ENCODE assay signal across 30 mouse cellular contexts in the genomic region with DNA sequence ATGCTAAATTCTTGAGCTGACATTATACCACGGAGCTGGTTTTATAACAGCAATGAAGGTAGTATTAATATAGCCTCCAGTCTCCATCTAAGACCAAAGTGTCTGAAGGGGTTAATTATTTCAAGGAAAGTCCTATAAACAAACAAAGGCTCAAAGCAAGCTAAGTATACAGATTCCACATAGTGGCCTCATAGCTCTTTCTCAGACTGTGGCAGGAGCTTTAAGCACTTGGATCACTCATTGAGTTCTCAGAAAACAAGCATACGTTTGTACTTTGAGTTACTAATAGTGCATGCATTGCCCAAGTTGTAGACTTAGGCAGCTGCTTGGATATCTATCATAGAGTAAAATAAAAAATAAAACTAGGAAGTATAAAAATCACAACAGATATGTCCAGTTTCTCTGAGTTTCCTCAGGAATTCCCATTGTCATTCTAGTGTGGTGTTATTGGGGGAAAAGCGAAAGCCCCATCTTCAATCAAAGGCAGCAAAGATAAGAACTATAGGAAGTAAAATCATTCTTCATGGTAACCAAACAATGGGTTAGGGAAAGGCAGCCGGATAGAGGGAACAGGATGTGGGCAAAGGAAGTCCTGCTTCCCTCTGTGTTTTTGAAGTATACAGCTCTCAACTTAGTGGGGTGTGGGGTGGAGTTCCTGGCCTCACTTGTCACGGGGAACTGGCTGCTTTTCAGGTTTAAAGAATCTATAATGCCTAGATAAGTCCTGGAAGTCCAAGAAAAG. TPM values are rescaled to one million over a fixed set of nuclear protein-coding genes. Genes with fewer than 3 reads are reported as not detected.
DNase-seq lines count a peak whose midpoint lies in the region; ATAC-seq lines count a peak whose summit lies in the region.
"Had no signal": no experiment of that assay in that cellular context is flagged by ENCODE, and none has a peak within 500 bp of the region (broad histone marks: within the 10 kb centered on the region; RNA-seq: fewer than 3 reads in every experiment).

No protein-coding gene starts in this region.

- ATAC-seq in heart, embryonic 11.5 days (replicated peaks; ENCODE audit: insufficient number of reproducible peaks, low FRiP score, low TSS enrichment): no peak
- ATAC-seq in kidney, embryonic 14.5 days (ENCODE audit: low FRiP score, low TSS enrichment): no peak
- ATAC-seq in liver, embryonic 16.5 days (ENCODE audit: low read depth): peak; percentile 51; the same call in 1 of the 2 replicates
- no peak for ATAC-seq in liver, embryonic 11.5 days (replicated peaks; ENCODE audit: low FRiP score)
- ATAC-seq: CD4-positive, CD25-positive, alpha-beta regulatory T cell, adult 4 months; forebrain, embryonic 14.5 days; intestine, postnatal 0 days had no signal

- no peak overlapping the region for H3K4me3 ChIP-seq in heart, embryonic 11.5 days (ENCODE audit: low read depth, low read length)
- no peak overlapping the region for H3K4me3 ChIP-seq in kidney, embryonic 14.5 days (ENCODE audit: low read length)
- no peak overlapping the region for H3K4me3 ChIP-seq in liver, embryonic 16.5 days (ENCODE audit: low read depth, low read length)
- no peak overlapping the region for H3K4me3 ChIP-seq in liver, embryonic 11.5 days (ENCODE audit: low read depth, low read length)
- no peak overlapping the region for H3K4me3 ChIP-seq in embryonic facial prominence, embryonic 10.5 days
- H3K4me3 ChIP-seq: embryonic facial prominence, embryonic 15.5 days; gastrocnemius, adult 2 months; hindbrain, embryonic 12.5 days; left cerebral cortex, adult 2 months had no signal

- no peak for DNase-seq in heart, postnatal 4 days
- DNase-seq in kidney, postnatal 4 days: no peak
- no peak for DNase-seq in liver, embryonic 11.5 days (ENCODE audit: low spot score)
- DNase-seq in 416B (ENCODE audit: low read depth): peak; percentile 16
- DNase-seq in embryonic facial prominence, embryonic 10.5 days (ENCODE audit: low spot score): no peak
- DNase-seq: adrenal gland, postnatal 25 days; cerebellum, adult 8-10 months; cerebellum, postnatal 36 days; gastrocnemius, adult 2 months; midbrain, embryonic 14.5 days had no signal

- H3K27ac ChIP-seq in heart, embryonic 11.5 days (ENCODE audit: low read depth, low read length): peak overlapping the region; percentile 22; the same call in 1 of the 2 replicates
- H3K27ac ChIP-seq in kidney, embryonic 14.5 days (ENCODE audit: low read depth, low read length): peak overlapping the region; percentile 60
- H3K27ac ChIP-seq in liver, embryonic 16.5 days (ENCODE audit: low read length): no peak overlapping the region
- no peak overlapping the region; the same call in 1 of the 2 replicates for H3K27ac ChIP-seq in liver, embryonic 11.5 days (ENCODE audit: low read depth, low read length)
- no peak overlapping the region for H3K27ac ChIP-seq in embryonic facial prominence, embryonic 10.5 days (replicated peaks)
- H3K27ac ChIP-seq: embryonic facial prominence, embryonic 15.5 days; gastrocnemius, adult 2 months; hindbrain, embryonic 12.5 days; left cerebral cortex, adult 2 months had no signal

- WGBS in heart, embryonic 11.5 days (ENCODE audit: insufficient replicate concordance): 55% methylated on average over 5 of the region's 5 CpGs
- WGBS in kidney, embryonic 14.5 days: 42% methylated on average over 5 of the region's 5 CpGs
- 20% methylated on average over 5 of the region's 5 CpGs for WGBS in liver, embryonic 16.5 days (ENCODE audit: insufficient replicate concordance)
- 36% methylated on average over 5 of the region's 5 CpGs for WGBS in liver, embryonic 11.5 days
- WGBS in embryonic facial prominence, embryonic 10.5 days: 71% methylated on average over 5 of the region's 5 CpGs

- H3K4me1 ChIP-seq in heart, embryonic 11.5 days (ENCODE audit: control insufficient read depth, insufficient read depth, low read length): no peaks in the 10 kb centered on the region
- no peaks in the 10 kb centered on the region for H3K4me1 ChIP-seq in kidney, embryonic 14.5 days (ENCODE audit: control insufficient read depth, insufficient read depth, low read length)
- no peaks in the 10 kb centered on the region for H3K4me1 ChIP-seq in liver, embryonic 16.5 days (ENCODE audit: control insufficient read depth, low read depth, low read length)
- peaks cover 4% of the 10 kb centered on the region; the same call in 1 of the 2 replicates for H3K4me1 ChIP-seq in liver, embryonic 11.5 days (replicated peaks; ENCODE audit: control insufficient read depth, insufficient read depth, low read length)
- no peaks in the 10 kb centered on the region for H3K4me1 ChIP-seq in embryonic facial prominence, embryonic 10.5 days
- H3K4me1 ChIP-seq: embryonic facial prominence, embryonic 15.5 days; hindbrain, embryonic 12.5 days had no signal

- H3K9me3 ChIP-seq in heart, embryonic 11.5 days (replicated peaks; ENCODE audit: control insufficient read depth, low read length): no peaks in the 10 kb centered on the region
- no peaks in the 10 kb centered on the region for H3K9me3 ChIP-seq in kidney, embryonic 14.5 days (ENCODE audit: control insufficient read depth, low read length)
- H3K9me3 ChIP-seq in liver, embryonic 16.5 days (replicated peaks; ENCODE audit: control insufficient read depth, low read length): no peaks in the 10 kb centered on the region
- H3K9me3 ChIP-seq in liver, embryonic 11.5 days (ENCODE audit: control insufficient read depth, low read length): no peaks in the 10 kb centered on the region
- no peaks in the 10 kb centered on the region for H3K9me3 ChIP-seq in embryonic facial prominence, embryonic 10.5 days
- H3K9me3 ChIP-seq: embryonic facial prominence, embryonic 15.5 days; hindbrain, embryonic 12.5 days had no signal

- no peak overlapping the region for H3K9ac ChIP-seq in heart, embryonic 11.5 days (ENCODE audit: low read depth, low read length)
- H3K9ac ChIP-seq in kidney, embryonic 14.5 days (ENCODE audit: low read depth, low read length): no peak overlapping the region
- no peak overlapping the region for H3K9ac ChIP-seq in liver, embryonic 16.5 days (ENCODE audit: low read depth, low read length)
- H3K9ac ChIP-seq in liver, embryonic 11.5 days (ENCODE audit: low read depth, low read length): no peak overlapping the region
- H3K9ac ChIP-seq: embryonic facial prominence, embryonic 15.5 days; hindbrain, embryonic 12.5 days had no signal

- no peaks in the 10 kb centered on the region for H3K27me3 ChIP-seq in heart, embryonic 11.5 days (ENCODE audit: control insufficient read depth, insufficient read depth, low read length)
- H3K27me3 ChIP-seq in kidney, embryonic 14.5 days (ENCODE audit: control insufficient read depth, insufficient read depth, low read length): no peaks in the 10 kb centered on the region
- H3K27me3 ChIP-seq in liver, embryonic 16.5 days (ENCODE audit: control insufficient read depth, insufficient read depth, low read depth, low read length): no peaks in the 10 kb centered on the region
- H3K27me3 ChIP-seq in liver, embryonic 11.5 days (replicated peaks; ENCODE audit: control insufficient read depth, insufficient read depth, low read length): no peaks in the 10 kb centered on the region
- 0 out of 2 replicates have a peak, but pooled peaks cover 6% of the 10 kb centered on the region for H3K27me3 ChIP-seq in embryonic facial prominence, embryonic 10.5 days (replicated peaks; ENCODE audit: low read depth, poor library complexity, severe bottlenecking)
- H3K27me3 ChIP-seq: embryonic facial prominence, embryonic 15.5 days; hindbrain, embryonic 12.5 days had no signal

- H3K36me3 ChIP-seq in heart, embryonic 11.5 days (ENCODE audit: control insufficient read depth, insufficient read depth, low read length): no peaks in the 10 kb centered on the region
- H3K36me3 ChIP-seq in kidney, embryonic 14.5 days (ENCODE audit: control insufficient read depth, insufficient read depth, low read length): no peaks in the 10 kb centered on the region
- H3K36me3 ChIP-seq in liver, embryonic 16.5 days (ENCODE audit: control insufficient read depth, insufficient read depth): no peaks in the 10 kb centered on the region
- no peaks in the 10 kb centered on the region for H3K36me3 ChIP-seq in liver, embryonic 11.5 days (ENCODE audit: control insufficient read depth, insufficient read depth, low read length)
- no peaks in the 10 kb centered on the region for H3K36me3 ChIP-seq in embryonic facial prominence, embryonic 10.5 days (replicated peaks)
- H3K36me3 ChIP-seq: embryonic facial prominence, embryonic 15.5 days; hindbrain, embryonic 12.5 days had no signal

- H3K4me2 ChIP-seq in heart, embryonic 11.5 days: no peak overlapping the region
- no peak overlapping the region for H3K4me2 ChIP-seq in kidney, embryonic 14.5 days (replicated peaks; ENCODE audit: low read depth, low read length)
- H3K4me2 ChIP-seq in liver, embryonic 16.5 days (ENCODE audit: low read depth, low read length): no peak overlapping the region
- no peak overlapping the region for H3K4me2 ChIP-seq in liver, embryonic 11.5 days
- H3K4me2 ChIP-seq: embryonic facial prominence, embryonic 15.5 days; hindbrain, embryonic 12.5 days had no signal

RNA-seq across cellular contexts. Expression of gene Gm10295, which starts 48.8 kb away (rescaled TPM):
- not detected in 2 replicates for polyA plus RNA-seq in heart, embryonic 11.5 days (2014; fragmentation: Nextera tagmentation; extraction: Ambion mirVana)
- not detected for total RNA-seq in heart, postnatal 4 days (2021)
- 0.10 TPM in 1 of 2 replicates, not detected in the other for polyA plus RNA-seq in kidney, embryonic 14.5 days (2014; fragmentation: Nextera tagmentation; extraction: Ambion mirVana)
- not detected in 2 replicates for polyA plus RNA-seq in liver, embryonic 16.5 days (2015; fragmentation: Nextera tagmentation; extraction: Ambion mirVana)
- polyA plus RNA-seq in liver, embryonic 11.5 days (2014; fragmentation: Nextera tagmentation; extraction: Ambion mirVana): not detected in 2 replicates
- not detected in 2 replicates for polyA plus RNA-seq in embryonic facial prominence, embryonic 10.5 days (2016; fragmentation: Nextera tagmentation; extraction: Ambion mirVana)
- total RNA-seq: adrenal gland, postnatal 25 days; gastrocnemius, adult 2 months; gastrocnemius, postnatal 4 days; layer of hippocampus, postnatal 10 days; left cerebral cortex, adult 2 months; left cerebral cortex, postnatal 36 days; megakaryocyte-erythroid progenitor cell, adult 5-6 weeks had no signal
- polyA plus RNA-seq: brain, embryonic 14.5 days; CD4-positive, CD25-positive, alpha-beta regulatory T cell, adult 4 months; embryonic facial prominence, embryonic 15.5 days; forebrain, embryonic 14.5 days; frontal cortex, adult 2 months; heart, embryonic 14.5 days; hindbrain, embryonic 12.5 days; intestine, postnatal 0 days; limb, embryonic 14.5 days; midbrain, embryonic 14.5 days; neural tube, embryonic 11.5 days; testis, adult 2 months; urinary bladder, adult 2 months had no signal

Comparison
In these comparisons a context has a peak if more than half of its experiments do, and no peak if none do; other contexts are left out.
1. H3K27ac ChIP-seq: peak in heart, embryonic 11.5 days (single experiment) and kidney, embryonic 14.5 days (single experiment); none in liver, embryonic 16.5 days (single experiment), liver, embryonic 11.5 days (single experiment) and embryonic facial prominence, embryonic 10.5 days (single experiment).